Mouse (Mus musculus) heart, postnatal 0 days (tissue): Measurements from ENCODE around the gene Rps15a.

Source experiments
- CTCF ChIP-seq: IDR thresholded peaks from 2 replicates; pipeline ENCODE4 v1.5.1; 2016; ENCODE audit warnings: antibody characterized with exemption, control low read depth, low read depth
- EP300 ChIP-seq: IDR thresholded peaks from 2 replicates; pipeline ENCODE4 v1.6.1; 2016; ENCODE audit warnings: antibody characterized with exemption, low read depth

GRCm38 (mm10) chr7:118125736-118126135, 9.7 kb upstream of the Rps15a start:
- TF ChIP-seq CTCF (no peak), EP300 (no peak)
